ENCODE assay signal across 8 mouse cellular contexts in genomic region chr5:31179766-31180630, GRCm38 (mm10). TPM values are rescaled to one million over a fixed set of nuclear protein-coding genes. Genes with fewer than 3 reads are reported as not detected.
DNase-seq lines count a peak whose midpoint lies in the region; ATAC-seq and TF ChIP-seq lines count a peak whose summit lies in the region.

Gene Gm29609 (minus strand): TSS chr5:31179911.
Gene Gtf3c2 (minus strand): TSS chr5:31180144.

- peak within 1 kb of the TSS; percentile 97 for H3K27ac ChIP-seq in embryonic facial prominence, embryonic 14.5 days (replicated peaks; ENCODE audit: low read depth, low read length)
- H3K27ac ChIP-seq in heart, adult 2 months: peak within 1 kb of the TSS; percentile 94
- peak within 1 kb of the TSS; percentile 97 for H3K27ac ChIP-seq in limb, embryonic 13.5 days
- H3K27ac ChIP-seq in midbrain, embryonic 16.5 days (ENCODE audit: low read length): peak within 1 kb of the TSS; percentile 96

- peaks cover 4% of the 10 kb centered on the region; the same call in 1 of the 2 replicates for H3K36me3 ChIP-seq in embryonic facial prominence, embryonic 14.5 days (ENCODE audit: control insufficient read depth, insufficient read depth, low read length)
- no peaks in the 10 kb centered on the region; the same call in 1 of the 2 replicates for H3K36me3 ChIP-seq in heart, adult 2 months (ENCODE audit: control insufficient read depth, insufficient read depth, low read length)
- H3K36me3 ChIP-seq in limb, embryonic 13.5 days: no peaks in the 10 kb centered on the region; the same call in none of the 2 replicates
- no peaks in the 10 kb centered on the region for H3K36me3 ChIP-seq in midbrain, embryonic 16.5 days (ENCODE audit: control insufficient read depth, insufficient read depth, low read length)

- peak within 1 kb of the TSS; percentile 83 for H3K4me3 ChIP-seq in embryonic facial prominence, embryonic 14.5 days (ENCODE audit: low read depth, low read length)
- H3K4me3 ChIP-seq in heart, adult 2 months: peak within 1 kb of the TSS; percentile 79
- H3K4me3 ChIP-seq in limb, embryonic 13.5 days: peak within 1 kb of the TSS; percentile 90
- peak within 1 kb of the TSS; percentile 87 for H3K4me3 ChIP-seq in midbrain, embryonic 16.5 days (ENCODE audit: low read depth, low read length)

- no peaks in the 10 kb centered on the region for H3K27me3 ChIP-seq in embryonic facial prominence, embryonic 14.5 days (replicated peaks; ENCODE audit: control insufficient read depth, insufficient read depth, low read length)
- no peaks in the 10 kb centered on the region for H3K27me3 ChIP-seq in heart, adult 2 months (ENCODE audit: control insufficient read depth, insufficient read depth, low read length)
- H3K27me3 ChIP-seq in limb, embryonic 13.5 days: no peaks in the 10 kb centered on the region
- H3K27me3 ChIP-seq in midbrain, embryonic 16.5 days (ENCODE audit: control insufficient read depth, insufficient read depth, low read depth, low read length): no peaks in the 10 kb centered on the region

- peak; percentile 29; the same call in 1 of the 2 replicates for TF ChIP-seq CTCF in heart, adult 2 months (IDR thresholded peaks at IDR 0.05)

- intact Hi-C loops in heart, adult 2 months (cut with DNase I): loop anchor here (1.0 to 5.0 kb wide), 5 partner anchors 13 to 128 kb away; partner anchors contain the start of genes Cad, Eif2b4, Ift172 and Mpv17

- peak; percentile 69 for TF ChIP-seq EP300 in heart, adult 2 months (IDR thresholded peaks at IDR 0.05; ENCODE audit: insufficient read depth, low read depth, low read length)

- 0 out of 2 replicates have a peak, but pooled peaks cover 2% of the 10 kb centered on the region for H3K79me2 ChIP-seq in heart, adult 2 months (replicated peaks; ENCODE audit: control insufficient read depth, insufficient read depth, low read length)

- peak; percentile 97 for DNase-seq in 3T3-L1 (ENCODE audit: low read depth, low spot score)
- peak; percentile 86 to 92 for DNase-seq in adrenal gland, postnatal 4 days (ENCODE audit: low spot score in 2 of 2)
- DNase-seq in embryonic facial prominence, embryonic 14.5 days (ENCODE audit: low spot score): peak; percentile 98
- peak; percentile 93 to 95 for DNase-seq in heart, adult 2 months
- DNase-seq in kidney, adult 8-10 months: peak; percentile 95 to 96
- DNase-seq in spleen, postnatal 10 days (ENCODE audit: low spot score in 2 of 2): peak; percentile 93 to 97

- H3K4me1 ChIP-seq in embryonic facial prominence, embryonic 14.5 days (ENCODE audit: control insufficient read depth, insufficient read depth, low read length): peaks cover 10% of the 10 kb centered on the region; the same call in 1 of the 2 replicates
- H3K4me1 ChIP-seq in heart, adult 2 months (ENCODE audit: control insufficient read depth, insufficient read depth, low read length): no peaks in the 10 kb centered on the region
- peaks cover 10% of the 10 kb centered on the region; the same call in 1 of the 2 replicates for H3K4me1 ChIP-seq in limb, embryonic 13.5 days
- peaks cover 9% of the 10 kb centered on the region for H3K4me1 ChIP-seq in midbrain, embryonic 16.5 days (ENCODE audit: control insufficient read depth, insufficient read depth, low read length)

- H3K9ac ChIP-seq in embryonic facial prominence, embryonic 14.5 days (ENCODE audit: low read depth, low read length): peak within 1 kb of the TSS; percentile 77
- H3K9ac ChIP-seq in heart, adult 2 months (ENCODE audit: low read depth, low read length): peak within 1 kb of the TSS; percentile 73
- peak within 1 kb of the TSS; percentile 82 for H3K9ac ChIP-seq in limb, embryonic 13.5 days
- peak within 1 kb of the TSS; percentile 82 for H3K9ac ChIP-seq in midbrain, embryonic 16.5 days (ENCODE audit: low read depth, low read length)

- ATAC-seq in embryonic facial prominence, embryonic 14.5 days (ENCODE audit: low read depth): peak; percentile 98
- ATAC-seq in limb, embryonic 13.5 days (ENCODE audit: low FRiP score, low read depth): peak; percentile 98
- peak; percentile 99 for ATAC-seq in midbrain, embryonic 16.5 days

- under 1% methylated on average over 51 of the region's 59 CpGs for WGBS in embryonic facial prominence, embryonic 14.5 days
- WGBS in heart, adult 2 months: 1% methylated on average over 59 of the region's 59 CpGs
- under 1% methylated on average over 59 of the region's 59 CpGs for WGBS in limb, embryonic 13.5 days
- under 1% methylated on average over 59 of the region's 59 CpGs for WGBS in midbrain, embryonic 16.5 days

- H3K4me2 ChIP-seq in embryonic facial prominence, embryonic 14.5 days (ENCODE audit: low read depth, low read length): peak within 1 kb of the TSS; percentile 78
- H3K4me2 ChIP-seq in limb, embryonic 13.5 days (replicated peaks): peak within 1 kb of the TSS; percentile 94
- H3K4me2 ChIP-seq in midbrain, embryonic 16.5 days (ENCODE audit: low read length): peak within 1 kb of the TSS; percentile 93

- peak; percentile 88 for TF ChIP-seq POLR2A in heart, adult 2 months (IDR thresholded peaks at IDR 0.05; ENCODE audit: insufficient read depth, low read depth, low read length)

- no peaks in the 10 kb centered on the region for H3K9me3 ChIP-seq in embryonic facial prominence, embryonic 14.5 days (ENCODE audit: control insufficient read depth, low read length)
- H3K9me3 ChIP-seq in limb, embryonic 13.5 days: no peaks in the 10 kb centered on the region
- no peaks in the 10 kb centered on the region for H3K9me3 ChIP-seq in midbrain, embryonic 16.5 days (replicated peaks; ENCODE audit: control insufficient read depth, low read length, poor library complexity, severe bottlenecking)

RNA-seq across cellular contexts. Expression of gene Gm29609, which starts in this region (rescaled TPM):
- 1 to 10 TPM; 2.7 to 3.3 TPM for total RNA-seq in adrenal gland, postnatal 4 days (2021)
- polyA plus RNA-seq in embryonic facial prominence, embryonic 14.5 days (2014; fragmentation: Nextera tagmentation; extraction: Ambion mirVana): 0.54 and 0.68 TPM in 2 replicates
- under 1 TPM; 0.55 to 0.81 TPM for total RNA-seq in heart, adult 2 months (2021)
- 2.4 and 2.5 TPM in 2 replicates for polyA plus RNA-seq in heart, adult 2 months (2012; rRNA removed)
- polyA plus RNA-seq in limb, embryonic 13.5 days (2015; fragmentation: Nextera tagmentation; extraction: Ambion mirVana): 0.99 and 1.8 TPM in 2 replicates
- polyA plus RNA-seq in midbrain, embryonic 16.5 days (2015; fragmentation: Nextera tagmentation; extraction: Ambion mirVana): 1.9 and 2.8 TPM in 2 replicates

RNA-seq across cellular contexts. Expression of gene Gtf3c2, which starts in this region (rescaled TPM):
- total RNA-seq in adrenal gland, postnatal 4 days (2021): 10 to 100 TPM; 87.2 to 88.0 TPM
- 47.5 and 59.9 TPM in 2 replicates for polyA plus RNA-seq in embryonic facial prominence, embryonic 14.5 days (2014; fragmentation: Nextera tagmentation; extraction: Ambion mirVana)
- total RNA-seq in heart, adult 2 months (2021): 10 to 100 TPM; 27.4 to 32.3 TPM
- 34.8 and 56.2 TPM in 2 replicates for polyA plus RNA-seq in heart, adult 2 months (2012; rRNA removed)
- polyA plus RNA-seq in limb, embryonic 13.5 days (2015; fragmentation: Nextera tagmentation; extraction: Ambion mirVana): 84.8 and 92.4 TPM in 2 replicates
- 61.7 and 63.6 TPM in 2 replicates for polyA plus RNA-seq in midbrain, embryonic 16.5 days (2015; fragmentation: Nextera tagmentation; extraction: Ambion mirVana)

Comparison
In these comparisons a context has a peak if more than half of its experiments do, and no peak if none do; other contexts are left out.
1. Peak in every context shown above with its lines: DNase-seq, ATAC-seq, H3K4me3 ChIP-seq and H3K27ac ChIP-seq.